8 mouse cellular contexts compared by ENCODE assay signal in the genomic region with DNA sequence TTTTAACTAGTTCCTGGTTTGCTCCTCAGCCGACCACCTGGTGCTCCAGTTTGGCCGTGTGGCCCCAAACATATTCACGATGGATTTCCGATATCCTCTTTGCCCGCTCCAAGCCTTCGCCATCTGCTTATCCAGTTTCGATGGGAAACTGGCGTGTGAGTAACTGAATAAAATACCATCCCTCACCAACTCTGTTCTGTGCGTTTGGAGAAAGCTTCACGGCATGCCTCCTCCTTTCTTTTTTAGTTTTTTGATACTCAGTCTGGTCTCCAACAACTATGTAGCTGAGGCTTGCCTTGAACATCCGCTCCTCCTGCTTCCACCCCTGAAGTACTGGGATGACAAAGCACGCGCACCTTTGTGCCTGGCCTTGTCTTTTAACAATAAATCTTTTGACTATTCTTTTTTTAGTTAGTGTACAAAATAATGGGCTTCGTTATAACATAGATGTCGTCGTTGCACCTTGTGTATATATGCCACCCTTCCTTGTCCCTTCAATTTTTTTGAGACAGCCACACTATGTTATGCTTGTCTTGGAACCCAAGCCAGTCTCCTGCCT. TPM values are rescaled to one million over a fixed set of nuclear protein-coding genes. Genes with fewer than 3 reads are reported as not detected.
A peak's percentile ranks its signal among the peaks of the same experiment; 100 is the strongest.
DNase-seq lines count a peak whose midpoint lies in the region; ATAC-seq and TF ChIP-seq lines count a peak whose summit lies in the region.

No protein-coding gene starts in this region.

- ATAC-seq in embryonic facial prominence, embryonic 14.5 days (ENCODE audit: low read depth): no peak
- no peak for ATAC-seq in intestine, embryonic 15.5 days
- ATAC-seq in neural tube, embryonic 12.5 days (ENCODE audit: low FRiP score, low read depth): no peak

- H3K4me1 ChIP-seq in embryonic facial prominence, embryonic 14.5 days (ENCODE audit: control insufficient read depth, insufficient read depth, low read length): peaks cover 17% of the 10 kb centered on the region
- peaks cover 28% of the 10 kb centered on the region for H3K4me1 ChIP-seq in intestine, embryonic 15.5 days (replicated peaks)
- peaks cover 25% of the 10 kb centered on the region for H3K4me1 ChIP-seq in neural tube, embryonic 12.5 days

- WGBS in embryonic facial prominence, embryonic 14.5 days: 58% methylated on average over 16 of the region's 16 CpGs
- WGBS in intestine, embryonic 15.5 days: 56% methylated on average over 16 of the region's 16 CpGs
- 55% methylated on average over 16 of the region's 16 CpGs for WGBS in neural tube, embryonic 12.5 days

- peak overlapping the region; percentile 87 for H3K27ac ChIP-seq in left cerebral cortex, adult 2 months
- H3K27ac ChIP-seq in embryonic facial prominence, embryonic 14.5 days (replicated peaks; ENCODE audit: low read depth, low read length): peak overlapping the region; percentile 86
- H3K27ac ChIP-seq in intestine, embryonic 15.5 days: no peak overlapping the region
- 0 out of 2 replicates have a peak overlapping the region, but pooled peaks have one; percentile 60 for H3K27ac ChIP-seq in neural tube, embryonic 12.5 days

- peak overlapping the region; percentile 53 for H3K4me3 ChIP-seq in left cerebral cortex, adult 2 months
- peak overlapping the region; percentile 42 for H3K4me3 ChIP-seq in embryonic facial prominence, embryonic 14.5 days (ENCODE audit: low read depth, low read length)
- peak overlapping the region; percentile 54 for H3K4me3 ChIP-seq in intestine, embryonic 15.5 days (replicated peaks)
- peak overlapping the region; percentile 44 for H3K4me3 ChIP-seq in neural tube, embryonic 12.5 days

- TF ChIP-seq CTCF in left cerebral cortex, adult 2 months (IDR thresholded peaks at IDR 0.05): no peak

- DNase-seq in left cerebral cortex, adult 2 months (ENCODE audit: extremely low spot score in 1 of 2, low spot score in 2 of 2): no peak
- no peak for DNase-seq in left cerebral cortex, postnatal 25 days (ENCODE audit: low spot score in 2 of 2)
- no peak for DNase-seq in embryonic facial prominence, embryonic 14.5 days (ENCODE audit: low spot score)
- no peak for DNase-seq in thymus, adult 18-20 months
- no peak for DNase-seq in ovary, adult 18-20 months (ENCODE audit: low spot score)
- DNase-seq in natural killer cell, adult 2 months (ENCODE audit: low spot score in 2 of 2): no peak

- H3K27me3 ChIP-seq in embryonic facial prominence, embryonic 14.5 days (replicated peaks; ENCODE audit: control insufficient read depth, insufficient read depth, low read length): no peaks in the 10 kb centered on the region
- no peaks in the 10 kb centered on the region for H3K27me3 ChIP-seq in intestine, embryonic 15.5 days (replicated peaks)
- no peaks in the 10 kb centered on the region for H3K27me3 ChIP-seq in neural tube, embryonic 12.5 days (replicated peaks)

- peak overlapping the region; percentile 54; the same call in 1 of the 2 replicates for H3K9ac ChIP-seq in embryonic facial prominence, embryonic 14.5 days (ENCODE audit: low read depth, low read length)
- no peak overlapping the region for H3K9ac ChIP-seq in intestine, embryonic 15.5 days
- H3K9ac ChIP-seq in neural tube, embryonic 12.5 days: 0 out of 2 replicates have a peak overlapping the region, but pooled peaks have one; percentile 13

- peaks cover 10% of the 10 kb centered on the region; the same call in 1 of the 2 replicates for H3K36me3 ChIP-seq in embryonic facial prominence, embryonic 14.5 days (ENCODE audit: control insufficient read depth, insufficient read depth, low read length)
- H3K36me3 ChIP-seq in intestine, embryonic 15.5 days: no peaks in the 10 kb centered on the region
- H3K36me3 ChIP-seq in neural tube, embryonic 12.5 days: no peaks in the 10 kb centered on the region

- peak overlapping the region; percentile 53 for H3K4me2 ChIP-seq in embryonic facial prominence, embryonic 14.5 days (ENCODE audit: low read depth, low read length)
- H3K4me2 ChIP-seq in intestine, embryonic 15.5 days (replicated peaks): peak overlapping the region; percentile 62
- peak overlapping the region; percentile 58 for H3K4me2 ChIP-seq in neural tube, embryonic 12.5 days (replicated peaks)

- no peaks in the 10 kb centered on the region for H3K9me3 ChIP-seq in embryonic facial prominence, embryonic 14.5 days (ENCODE audit: control insufficient read depth, low read length)
- no peaks in the 10 kb centered on the region for H3K9me3 ChIP-seq in intestine, embryonic 15.5 days
- no peaks in the 10 kb centered on the region for H3K9me3 ChIP-seq in neural tube, embryonic 12.5 days

- intact Hi-C loops in left cerebral cortex, adult 2 months (cut with DNase I): loop anchor here (5.0 kb wide), 1 partner anchor 45 kb away; no protein-coding TSS in a partner anchor
- intact Hi-C loops in left cerebral cortex, postnatal 25 days (cut with DNase I): loop anchor here (5.0 kb wide), 1 partner anchor 45 kb away; no protein-coding TSS in a partner anchor

RNA-seq across cellular contexts. Expression of a gene that starts 3.8 kb away (rescaled TPM):
- total RNA-seq in left cerebral cortex, adult 2 months (2021): 10 to 100 TPM; 25.2 to 29.3 TPM
- total RNA-seq in left cerebral cortex, postnatal 25 days (2021): 10 to 100 TPM; 22.0 to 22.2 TPM
- 20.7 and 21.9 TPM in 2 replicates for polyA plus RNA-seq in embryonic facial prominence, embryonic 14.5 days (2014; fragmentation: Nextera tagmentation; extraction: Ambion mirVana)
- polyA plus RNA-seq in intestine, embryonic 15.5 days (2015; fragmentation: Nextera tagmentation; extraction: Ambion mirVana): 16.5 and 17.0 TPM in 2 replicates
- 19.4 and 20.1 TPM in 2 replicates for polyA plus RNA-seq in neural tube, embryonic 12.5 days (2016; fragmentation: Nextera tagmentation; extraction: Ambion mirVana)

RNA-seq across cellular contexts. Expression of a gene that starts 3.9 kb away (rescaled TPM):
- total RNA-seq in left cerebral cortex, adult 2 months (2021): 1 to 10 TPM; 4.2 to 5.1 TPM
- 1 to 10 TPM; 1.2 to 2.7 TPM for total RNA-seq in left cerebral cortex, postnatal 25 days (2021)
- 6.8 and 7.3 TPM in 2 replicates for polyA plus RNA-seq in embryonic facial prominence, embryonic 14.5 days (2014; fragmentation: Nextera tagmentation; extraction: Ambion mirVana)
- polyA plus RNA-seq in intestine, embryonic 15.5 days (2015; fragmentation: Nextera tagmentation; extraction: Ambion mirVana): 0.83 and 1.5 TPM in 2 replicates
- polyA plus RNA-seq in neural tube, embryonic 12.5 days (2016; fragmentation: Nextera tagmentation; extraction: Ambion mirVana): 3.2 and 3.5 TPM in 2 replicates

RNA-seq across cellular contexts. Expression of a gene that starts 12.1 kb away (rescaled TPM):
- 100 to 1,000 TPM in 1 of 2 experiments, 10 to 100 TPM in 1; 95.4 to 106 TPM for total RNA-seq in left cerebral cortex, adult 2 months (2021)
- total RNA-seq in left cerebral cortex, postnatal 25 days (2021): 100 to 1,000 TPM; 103 to 105 TPM
- 209 and 236 TPM in 2 replicates for polyA plus RNA-seq in embryonic facial prominence, embryonic 14.5 days (2014; fragmentation: Nextera tagmentation; extraction: Ambion mirVana)
- polyA plus RNA-seq in intestine, embryonic 15.5 days (2015; fragmentation: Nextera tagmentation; extraction: Ambion mirVana): 209 and 229 TPM in 2 replicates
- polyA plus RNA-seq in neural tube, embryonic 12.5 days (2016; fragmentation: Nextera tagmentation; extraction: Ambion mirVana): 118 and 119 TPM in 2 replicates

RNA-seq across cellular contexts. Expression of a gene that starts 32.4 kb away (rescaled TPM):
- total RNA-seq in left cerebral cortex, adult 2 months (2021): under 1 TPM; 0.61 to 0.68 TPM
- total RNA-seq in left cerebral cortex, postnatal 25 days (2021): under 1 TPM in 1 of 2 experiments, not detected in 1; 0.25 TPM
- 0.77 and 1.0 TPM in 2 replicates for polyA plus RNA-seq in embryonic facial prominence, embryonic 14.5 days (2014; fragmentation: Nextera tagmentation; extraction: Ambion mirVana)
- 2.1 and 2.8 TPM in 2 replicates for polyA plus RNA-seq in intestine, embryonic 15.5 days (2015; fragmentation: Nextera tagmentation; extraction: Ambion mirVana)
- 0.26 and 0.43 TPM in 2 replicates for polyA plus RNA-seq in neural tube, embryonic 12.5 days (2016; fragmentation: Nextera tagmentation; extraction: Ambion mirVana)

RNA-seq across cellular contexts. Expression of a gene that starts 33.7 kb away (rescaled TPM):
- 1 to 10 TPM; 3.7 to 4.8 TPM for total RNA-seq in left cerebral cortex, adult 2 months (2021)
- total RNA-seq in left cerebral cortex, postnatal 25 days (2021): 1 to 10 TPM; 2.7 to 4.0 TPM
- 2.5 and 3.2 TPM in 2 replicates for polyA plus RNA-seq in embryonic facial prominence, embryonic 14.5 days (2014; fragmentation: Nextera tagmentation; extraction: Ambion mirVana)
- polyA plus RNA-seq in intestine, embryonic 15.5 days (2015; fragmentation: Nextera tagmentation; extraction: Ambion mirVana): 2.6 and 2.7 TPM in 2 replicates
- polyA plus RNA-seq in neural tube, embryonic 12.5 days (2016; fragmentation: Nextera tagmentation; extraction: Ambion mirVana): 2.3 and 2.8 TPM in 2 replicates
